Mouse (Mus musculus) intestine, postnatal 0 days (tissue): ENCODE results near the gene Gramd1b. TPM values are rescaled to one million over a fixed set of nuclear protein-coding genes. Genes with fewer than 3 reads are reported as not detected.

Source experiments
- ATAC-seq: fragments of 200-750 bp; cut with Nextera tagmentation; 2 replicates; pipeline ENCODE4 v1.8.0; 2017; ENCODE audit warnings: mild to moderate bottlenecking, moderate TSS enrichment, moderate library complexity
- H3K27ac ChIP-seq: fragments of 300-500 bp; sonication (generic); 2 replicates; pipeline ENCODE4 v1.5.1; 2014; ENCODE audit warnings: mild to moderate bottlenecking, low read depth, low read length, moderate library complexity
- H3K27me3 ChIP-seq: fragments of 300-500 bp; sonication (generic); replicated peaks from 2 replicates; pipeline ENCODE4 v1.6.1; 2014; ENCODE audit warnings: low read length, mixed read lengths; ENCODE audit not compliant: control insufficient read depth, insufficient read depth
- H3K36me3 ChIP-seq: fragments of 300-500 bp; sonication (generic); 2 replicates; pipeline ENCODE4 v1.6.1; 2014; ENCODE audit warnings: mild to moderate bottlenecking, moderate library complexity; ENCODE audit not compliant: control insufficient read depth, insufficient read depth
- H3K4me1 ChIP-seq: fragments of 300-500 bp; sonication (generic); replicated peaks from 2 replicates; pipeline ENCODE4 v1.6.1; 2014; ENCODE audit warnings: antibody characterized with exemption, low read length, mixed read lengths; ENCODE audit not compliant: control insufficient read depth, insufficient read depth
- H3K4me2 ChIP-seq: fragments of 300-500 bp; sonication (generic); replicated peaks from 2 replicates; pipeline ENCODE4 v1.6.1; 2014; ENCODE audit warnings: low read depth, mild to moderate bottlenecking, moderate library complexity
- H3K4me3 ChIP-seq: fragments of 300-500 bp; sonication (generic); 2 replicates; pipeline ENCODE4 v1.5.1; 2014; ENCODE audit warnings: low read depth, low read length
- H3K9ac ChIP-seq: fragments of 300-500 bp; sonication (generic); 2 replicates; pipeline ENCODE4 v1.6.1; 2014; ENCODE audit warnings: mild to moderate bottlenecking, low read depth, low read length
- H3K9me3 ChIP-seq: fragments of 300-500 bp; sonication (generic); 2 replicates; pipeline ENCODE4 v1.6.1; 2016; ENCODE audit warnings: mixed run types; ENCODE audit not compliant: control insufficient read depth
- CTCF ChIP-seq: sonication (generic); IDR thresholded peaks from 2 replicates; pipeline ENCODE4 v1.5.1; 2016; ENCODE audit warnings: low read depth, mild to moderate bottlenecking, control low read depth, antibody characterized with exemption, moderate library complexity
- WGBS: fragments of 180-500 bp; shearing (Covaris S2); extraction: QIAGEN DNeasy Blood & Tissue Kit; methylation state at CpG from one replicate; pipeline ENCODE4 v1.1.7; 2014; 5-methylcytosine and 5-hydroxymethylcytosine counted together
- polyA plus RNA-seq: library from polyadenylated mRNA; unstranded; fragments of >200 nt; fragmentation: Nextera tagmentation; extraction: Ambion mirVana; gene quantifications from 2 replicates; pipeline ENCODE4 v1.2.1, GENCODE M21; 2015

Gramd1b gene
- polyA plus RNA-seq, 1 experiment from 2014 or later = 15.2 TPM

GRCm38 (mm10) chr9:40375518-40375917 is 155.7 kb downstream of the Gramd1b start:
- Histone ChIP-seq H3K4me1 (no peaks in the 10 kb centered on the region), H3K27ac (no peak overlapping the region), H3K9ac (no peak overlapping the region), H3K36me3 (no peaks in the 10 kb centered on the region), H3K9me3 (no peaks in the 10 kb centered on the region), H3K4me2 (no peak overlapping the region), H3K4me3 (no peak overlapping the region), H3K27me3 (no peaks in the 10 kb centered on the region)
- no peak for TF ChIP-seq CTCF
- ATAC-seq = no peak
- WGBS = 85% methylated on average over 6 of the region's 6 CpGs

- H3K4me1 ChIP-seq = no peaks in the 10 kb centered on the region
- no peak overlapping the region for H3K9ac ChIP-seq
- no peak overlapping the region for H3K27ac ChIP-seq
- 60% methylated on average over 4 of the region's 5 CpGs for WGBS
- no peak overlapping the region for H3K4me2 ChIP-seq
- ATAC-seq = no peak
- no peaks in the 10 kb centered on the region for H3K36me3 ChIP-seq
- H3K9me3 ChIP-seq = no peaks in the 10 kb centered on the region
- no peaks in the 10 kb centered on the region for H3K27me3 ChIP-seq
- no peak for TF ChIP-seq CTCF
- no peak overlapping the region for H3K4me3 ChIP-seq
Observed at GRCm38 (mm10) chr9:40374992-40375391, 156.2 kb downstream of the Gramd1b start.

- H3K4me3 ChIP-seq = no peak overlapping the region
- ATAC-seq = no peak
- no peaks in the 10 kb centered on the region for H3K36me3 ChIP-seq
- no peaks in the 10 kb centered on the region for H3K27me3 ChIP-seq
- H3K9ac ChIP-seq = no peak overlapping the region
- no peak for TF ChIP-seq CTCF
- 92% methylated on average over 6 of the region's 6 CpGs for WGBS
- H3K9me3 ChIP-seq = no peaks in the 10 kb centered on the region
- H3K4me1 ChIP-seq = 0 out of 2 replicates have a peak, but pooled peaks cover 1% of the 10 kb centered on the region
- no peak overlapping the region for H3K27ac ChIP-seq
- no peak overlapping the region for H3K4me2 ChIP-seq
Observed at GRCm38 (mm10) chr9:40374533-40374971, 156.6 kb downstream of the Gramd1b start.

- Histone ChIP-seq H3K27ac (no peak overlapping the region), H3K9ac (no peak overlapping the region), H3K9me3 (no peaks in the 10 kb centered on the region), H3K36me3 (no peaks in the 10 kb centered on the region), H3K27me3 (no peaks in the 10 kb centered on the region), H3K4me3 (no peak overlapping the region), H3K4me2 (no peak overlapping the region), H3K4me1 (0 out of 2 replicates have a peak, but pooled peaks cover 2% of the 10 kb centered on the region)
- no peak for TF ChIP-seq CTCF
- 86% methylated on average over 11 of the region's 11 CpGs for WGBS
- ATAC-seq = no peak
Observed at GRCm38 (mm10) chr9:40374052-40374451, 157.1 kb downstream of the Gramd1b start.

- H3K4me1 ChIP-seq = 0 out of 2 replicates have a peak, but pooled peaks cover 2% of the 10 kb centered on the region
- H3K36me3 ChIP-seq = no peaks in the 10 kb centered on the region
- ATAC-seq = peak; percentile 90
- H3K4me2 ChIP-seq = 0 out of 2 replicates have a peak overlapping the region, but pooled peaks have one; percentile 21
- no peak overlapping the region for H3K9ac ChIP-seq
- 0 out of 2 replicates have a peak overlapping the region, but pooled peaks have one; percentile 35 for H3K27ac ChIP-seq
- 34% methylated on average over 4 of the region's 4 CpGs for WGBS
- H3K9me3 ChIP-seq = no peaks in the 10 kb centered on the region
- TF ChIP-seq CTCF = no peak
- no peaks in the 10 kb centered on the region for H3K27me3 ChIP-seq
- H3K4me3 ChIP-seq = no peak overlapping the region
Observed at GRCm38 (mm10) chr9:40370151-40370550, 161.0 kb downstream of the Gramd1b start.

- Histone ChIP-seq H3K4me3 (no peak overlapping the region), H3K4me1 (0 out of 2 replicates have a peak, but pooled peaks cover 2% of the 10 kb centered on the region), H3K4me2 (no peak overlapping the region), H3K27me3 (no peaks in the 10 kb centered on the region), H3K9ac (no peak overlapping the region), H3K27ac (no peak overlapping the region), H3K36me3 (no peaks in the 10 kb centered on the region), H3K9me3 (no peaks in the 10 kb centered on the region)
- ATAC-seq = no peak
- no peak for TF ChIP-seq CTCF
- 83% methylated on average over 6 of the region's 8 CpGs for WGBS
Observed at GRCm38 (mm10) chr9:40366795-40367194, 164.4 kb downstream of the Gramd1b start.

GRCm38 (mm10) chr9:40364312-40364711 is 166.9 kb downstream of the Gramd1b start:
- H3K4me1 ChIP-seq = no peaks in the 10 kb centered on the region
- H3K9ac ChIP-seq = no peak overlapping the region
- TF ChIP-seq CTCF = no peak
- 77% methylated on average over 7 of the region's 7 CpGs for WGBS
- no peak overlapping the region for H3K4me3 ChIP-seq
- no peak overlapping the region for H3K27ac ChIP-seq
- no peaks in the 10 kb centered on the region for H3K27me3 ChIP-seq
- H3K36me3 ChIP-seq = no peaks in the 10 kb centered on the region
- ATAC-seq = no peak
- H3K4me2 ChIP-seq = no peak overlapping the region
- no peaks in the 10 kb centered on the region for H3K9me3 ChIP-seq
